Mouse (Mus musculus): Measurements from ENCODE around the gene Faap100. TPM values are rescaled to one million over a fixed set of nuclear protein-coding genes. Genes with fewer than 3 reads are reported as not detected.

The Faap100 gene
- polyA plus RNA-seq, 1 experiment from 2014 or later, result 43.7 TPM

DNA sequence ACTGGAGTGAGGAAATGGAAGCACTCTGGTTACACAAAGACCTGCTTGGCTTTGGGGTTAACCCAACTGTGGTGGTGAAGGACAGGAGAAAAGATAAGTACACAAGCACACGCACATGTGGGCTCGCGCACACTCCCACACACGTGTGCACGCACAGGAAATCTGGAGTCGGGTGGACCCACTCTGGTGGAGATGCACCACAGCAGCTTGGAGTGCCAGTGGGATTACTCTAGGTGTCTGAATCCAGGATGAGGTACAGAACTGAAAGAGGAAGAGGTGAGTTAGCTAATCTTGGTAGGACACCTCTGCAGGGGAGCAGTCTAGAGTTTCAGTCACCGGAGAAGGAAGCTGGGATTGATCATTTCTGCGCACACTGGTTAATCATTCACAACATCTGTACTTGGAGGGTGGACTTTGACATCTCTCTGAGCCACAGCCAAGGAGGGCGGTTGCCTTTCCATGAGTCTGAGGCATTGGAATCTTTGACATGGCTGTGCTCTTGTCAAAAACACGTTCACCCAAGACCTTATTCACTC lies 38.5 kb downstream of the Faap100 start:
- H3K27ac ChIP-seq, result no peak overlapping the region
- no peaks in the 10 kb centered on the region for H3K27me3 ChIP-seq
- no peak overlapping the region for H3K4me3 ChIP-seq
- H3K4me1 ChIP-seq, result peaks cover 2% of the 10 kb centered on the region
- H3K36me3 ChIP-seq, result peaks cover 2% of the 10 kb centered on the region
- no peak overlapping the region for H3K9ac ChIP-seq
- H3K4me2 ChIP-seq, result no peak overlapping the region
- WGBS, result 84% methylated on average over 10 of the region's 10 CpGs
- no peak for ATAC-seq (ENCODE audit: insufficient number of reproducible peaks, insufficient read depth, low FRiP score, low TSS enrichment, low read depth)
- no peaks in the 10 kb centered on the region for H3K9me3 ChIP-seq

DNA sequence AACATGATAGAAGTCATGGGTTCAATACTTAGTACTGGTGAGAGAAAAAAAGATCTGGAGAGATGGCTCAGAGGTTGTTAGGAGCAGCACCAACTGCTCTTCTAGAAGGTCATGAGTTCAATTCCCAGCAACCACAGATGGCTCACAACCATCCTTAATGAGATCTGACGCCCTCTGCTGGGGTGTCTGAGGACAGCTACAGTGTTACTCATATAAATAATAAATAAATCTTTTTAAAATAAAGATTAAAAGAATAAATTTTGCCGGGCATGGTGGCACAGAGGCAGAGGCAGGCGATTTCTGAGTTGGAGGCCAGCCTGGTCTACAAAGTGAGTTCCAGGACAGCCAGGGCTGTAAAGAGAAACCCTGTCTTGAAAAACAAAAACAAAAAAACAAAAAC lies 39.8 kb downstream of the Faap100 start:
- Histone ChIP-seq H3K9me3 (0 out of 2 replicates have a peak, but pooled peaks cover 5% of the 10 kb centered on the region), H3K4me3 (no peak overlapping the region), H3K4me2 (no peak overlapping the region), H3K9ac (no peak overlapping the region), H3K27ac (no peak overlapping the region), H3K4me1 (no peaks in the 10 kb centered on the region), H3K36me3 (no peaks in the 10 kb centered on the region), H3K27me3 (no peaks in the 10 kb centered on the region)
- ATAC-seq (ENCODE audit: insufficient number of reproducible peaks, insufficient read depth, low FRiP score, low TSS enrichment, low read depth), result no peak
- 73% methylated on average over 3 of the region's 3 CpGs for WGBS

GRCm38 (mm10) chr11:120337447-120337846 lies 41.1 kb downstream of the Faap100 start:
- H3K27me3 ChIP-seq, result no peaks in the 10 kb centered on the region
- no peak for ATAC-seq (ENCODE audit: insufficient number of reproducible peaks, insufficient read depth, low FRiP score, low TSS enrichment, low read depth)
- H3K4me1 ChIP-seq, result no peaks in the 10 kb centered on the region
- no peak overlapping the region for H3K4me2 ChIP-seq
- 0 out of 2 replicates have a peak, but pooled peaks cover 5% of the 10 kb centered on the region for H3K9me3 ChIP-seq
- no peak overlapping the region for H3K4me3 ChIP-seq
- no peak overlapping the region for H3K27ac ChIP-seq
- no peak overlapping the region for H3K9ac ChIP-seq
- WGBS, result 26% methylated on average over 2 of the region's 2 CpGs
- H3K36me3 ChIP-seq, result no peaks in the 10 kb centered on the region

DNA sequence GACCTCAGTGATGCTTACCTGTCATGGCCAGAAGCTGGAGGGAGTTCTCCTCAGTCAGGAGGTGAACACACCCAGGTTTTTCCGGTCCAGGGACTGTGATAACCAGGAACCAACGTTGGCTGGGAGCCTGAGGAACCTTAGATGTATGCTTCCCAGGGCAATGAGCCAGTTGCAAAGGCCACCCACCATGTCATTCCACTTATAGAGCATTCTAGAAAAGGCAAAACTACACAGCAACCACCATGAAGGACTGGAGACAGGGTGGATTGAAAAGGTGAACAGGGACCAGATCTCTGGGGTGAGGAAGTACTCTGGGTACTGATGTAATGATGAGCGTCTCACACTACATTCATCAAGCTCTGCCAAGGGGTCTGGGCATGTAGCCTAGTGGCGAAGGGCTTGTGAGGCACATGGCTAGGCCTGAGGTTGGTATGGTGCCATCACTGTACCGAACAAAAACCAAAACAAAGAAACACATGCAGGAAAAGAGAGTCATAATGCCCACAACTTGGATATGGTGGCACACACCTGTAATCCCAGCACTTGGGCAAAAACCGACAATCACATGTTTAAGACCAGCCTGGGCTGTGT lies 43.0 kb downstream of the Faap100 start:
- ATAC-seq (ENCODE audit: insufficient number of reproducible peaks, insufficient read depth, low FRiP score, low TSS enrichment, low read depth), result no peak
- H3K4me2 ChIP-seq, result no peak overlapping the region
- H3K27ac ChIP-seq, result no peak overlapping the region
- H3K9me3 ChIP-seq, result 0 out of 2 replicates have a peak, but pooled peaks cover 5% of the 10 kb centered on the region
- no peaks in the 10 kb centered on the region for H3K4me1 ChIP-seq
- H3K9ac ChIP-seq, result no peak overlapping the region
- H3K27me3 ChIP-seq, result no peaks in the 10 kb centered on the region
- H3K36me3 ChIP-seq, result no peaks in the 10 kb centered on the region
- H3K4me3 ChIP-seq, result no peak overlapping the region
- WGBS, result 85% methylated on average over 6 of the region's 6 CpGs

DNA sequence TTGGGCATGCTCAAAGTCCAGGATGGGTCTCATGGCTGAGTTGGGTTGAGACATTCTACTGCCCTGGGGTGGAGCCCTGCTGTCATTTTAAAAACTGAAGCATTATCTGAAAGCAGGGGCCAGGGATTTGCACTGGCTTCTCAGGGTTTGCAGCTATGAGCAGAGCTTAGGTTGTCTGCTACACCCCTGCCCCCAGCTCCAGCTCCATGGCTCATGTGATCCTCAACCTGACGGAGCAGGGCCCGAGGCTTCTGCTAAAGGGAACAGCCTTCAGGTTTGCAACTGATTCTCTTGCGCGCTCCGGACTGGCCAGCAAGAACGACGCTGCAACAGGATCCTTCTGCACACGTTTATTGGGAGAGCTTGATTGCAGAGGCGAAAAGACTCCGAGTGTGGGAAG lies 58.4 kb downstream of the Faap100 start:
- no peak for ATAC-seq (ENCODE audit: insufficient number of reproducible peaks, insufficient read depth, low FRiP score, low TSS enrichment, low read depth)
- no peak overlapping the region for H3K4me3 ChIP-seq
- no peak overlapping the region for H3K9ac ChIP-seq
- H3K27ac ChIP-seq, result no peak overlapping the region
- no peaks in the 10 kb centered on the region for H3K36me3 ChIP-seq
- H3K27me3 ChIP-seq, result no peaks in the 10 kb centered on the region
- H3K4me2 ChIP-seq, result no peak overlapping the region
- peaks cover 16% of the 10 kb centered on the region for H3K4me1 ChIP-seq
- no peaks in the 10 kb centered on the region for H3K9me3 ChIP-seq
- 92% methylated on average over 10 of the region's 10 CpGs for WGBS

- ATAC-seq (ENCODE audit: insufficient number of reproducible peaks, insufficient read depth, low FRiP score, low TSS enrichment, low read depth), result no peak
- 83% methylated on average over 5 of the region's 5 CpGs for WGBS
- Histone ChIP-seq H3K4me1 (peaks cover 23% of the 10 kb centered on the region), H3K36me3 (no peaks in the 10 kb centered on the region), H3K4me3 (no peak overlapping the region), H3K9me3 (no peaks in the 10 kb centered on the region), H3K4me2 (no peak overlapping the region), H3K27me3 (no peaks in the 10 kb centered on the region), H3K27ac (no peak overlapping the region), H3K9ac (no peak overlapping the region)
Observed at GRCm38 (mm10) chr11:120319310-120319709, 59.3 kb downstream of the Faap100 start.

Small RNA genes within 50 kb of the gene (microRNA-seq; reads per million reads assigned to microRNA genes)
- not detected for gene Gm23419
- gene Mir6935, result 2.6 reads per million, percentile 9 among the genes with 10 or more reads in this experiment

Other genes with a start within 250 kb of the Faap100 start
- 92.9 and 94.5 TPM in 2 replicates for gene Slc38a10, start 227.4 kb downstream of the Faap100 start, polyA plus RNA-seq (2015; fragmentation: Nextera tagmentation; extraction: Ambion mirVana)
- gene Bahcc1, start 145.8 kb downstream of the Faap100 start, polyA plus RNA-seq (2015; fragmentation: Nextera tagmentation; extraction: Ambion mirVana), result 13.1 and 13.9 TPM in 2 replicates
- gene Actg1, start 30.2 kb downstream of the Faap100 start, polyA plus RNA-seq (2015; fragmentation: Nextera tagmentation; extraction: Ambion mirVana), result 2,524 and 2,741 TPM in 2 replicates
- gene Fscn2, start 17.2 kb downstream of the Faap100 start, polyA plus RNA-seq (2015; fragmentation: Nextera tagmentation; extraction: Ambion mirVana), result 0.25 and 1.1 TPM in 2 replicates
- gene Nploc4, start 58.9 kb upstream of the Faap100 start, polyA plus RNA-seq (2015; fragmentation: Nextera tagmentation; extraction: Ambion mirVana), result 34.7 and 37.4 TPM in 2 replicates
- 0.30 and 0.35 TPM in 2 replicates for gene Tspan10, start 63.9 kb upstream of the Faap100 start, polyA plus RNA-seq (2015; fragmentation: Nextera tagmentation; extraction: Ambion mirVana)
- gene Pde6g, start 74.7 kb upstream of the Faap100 start, polyA plus RNA-seq (2015; fragmentation: Nextera tagmentation; extraction: Ambion mirVana), result 0.29 TPM in 1 of 2 replicates, not detected in the other
- gene Oxld1, start 79.3 kb upstream of the Faap100 start, polyA plus RNA-seq (2015; fragmentation: Nextera tagmentation; extraction: Ambion mirVana), result 15.8 TPM in 2 replicates
- gene Ccdc137, start 79.4 kb upstream of the Faap100 start, polyA plus RNA-seq (2015; fragmentation: Nextera tagmentation; extraction: Ambion mirVana), result 39.8 and 45.0 TPM in 2 replicates
- 59.6 and 63.6 TPM in 2 replicates for gene Arl16, start 88.8 kb upstream of the Faap100 start, polyA plus RNA-seq (2015; fragmentation: Nextera tagmentation; extraction: Ambion mirVana)
- gene Mrpl12, start 105.8 kb upstream of the Faap100 start, polyA plus RNA-seq (2015; fragmentation: Nextera tagmentation; extraction: Ambion mirVana), result 134 and 138 TPM in 2 replicates
- gene Slc25a10, start 113.1 kb upstream of the Faap100 start, polyA plus RNA-seq (2015; fragmentation: Nextera tagmentation; extraction: Ambion mirVana), result 50.1 and 54.3 TPM in 2 replicates
- 1.3 and 1.7 TPM in 2 replicates for gene Gcgr, start 151.9 kb upstream of the Faap100 start, polyA plus RNA-seq (2015; fragmentation: Nextera tagmentation; extraction: Ambion mirVana)
- gene Mcrip1, start 171.0 kb upstream of the Faap100 start, polyA plus RNA-seq (2015; fragmentation: Nextera tagmentation; extraction: Ambion mirVana), result 219 and 247 TPM in 2 replicates
- gene Ppp1r27, start 172.4 kb upstream of the Faap100 start, polyA plus RNA-seq (2015; fragmentation: Nextera tagmentation; extraction: Ambion mirVana), result not detected in 2 replicates
- gene P4hb, start 194.5 kb upstream of the Faap100 start, polyA plus RNA-seq (2015; fragmentation: Nextera tagmentation; extraction: Ambion mirVana), result 684 and 710 TPM in 2 replicates
- 535 and 580 TPM in 2 replicates for gene Arhgdia, start 202.9 kb upstream of the Faap100 start, polyA plus RNA-seq (2015; fragmentation: Nextera tagmentation; extraction: Ambion mirVana)
- 492 and 529 TPM in 2 replicates for gene Alyref, start 219.6 kb upstream of the Faap100 start, polyA plus RNA-seq (2015; fragmentation: Nextera tagmentation; extraction: Ambion mirVana)
- 219 and 222 TPM in 2 replicates for gene Anapc11, start 219.7 kb upstream of the Faap100 start, polyA plus RNA-seq (2015; fragmentation: Nextera tagmentation; extraction: Ambion mirVana)
- 0.98 and 1.7 TPM in 2 replicates for gene Npb, start 229.7 kb upstream of the Faap100 start, polyA plus RNA-seq (2015; fragmentation: Nextera tagmentation; extraction: Ambion mirVana)
- 150 and 152 TPM in 2 replicates for gene Pcyt2, start 239.2 kb upstream of the Faap100 start, polyA plus RNA-seq (2015; fragmentation: Nextera tagmentation; extraction: Ambion mirVana)
- gene Sirt7, start 246.5 kb upstream of the Faap100 start, polyA plus RNA-seq (2015; fragmentation: Nextera tagmentation; extraction: Ambion mirVana), result 26.6 and 30.0 TPM in 2 replicates